Mouse (Mus musculus) cerebellum, adult 11-12 months (tissue): ENCODE data around the gene Lrp5.
"Not testable (repeated sequence)": the region's sequence is repeated elsewhere in the genome, so short reads cannot be mapped to it uniquely, and the experiment has no call there.

ENCODE experiments used
- DNase-seq: peaks from one replicate; pipeline ENCODE4 v3.0.0; 2022

The Lrp5 gene

GRCm38 (mm10) chr19:3695006-3695405 lies 8.6 kb upstream of the Lrp5 start:
- no peak for DNase-seq

- DNase-seq = no peak
These were observed 8.1 kb upstream of the Lrp5 start for GRCm38 (mm10) chr19:3694476-3694875.

- DNase-seq = no peak
These were observed 6.2 kb upstream of the Lrp5 start for GRCm38 (mm10) chr19:3692414-3693145.

- DNase-seq = no peak
These were observed 5.0 kb upstream of the Lrp5 start for GRCm38 (mm10) chr19:3691337-3691736.

GRCm38 (mm10) chr19:3687676-3688171 lies 1.4 kb upstream of the Lrp5 start:
- no peak for DNase-seq

- no peak for DNase-seq
These were observed 651 bp downstream of the Lrp5 start for GRCm38 (mm10) chr19:3685611-3686214.

- DNase-seq = no peak
These were observed 1.3 kb downstream of the Lrp5 start for GRCm38 (mm10) chr19:3684957-3685580.

GRCm38 (mm10) chr19:3684414-3684813 lies 1.9 kb downstream of the Lrp5 start:
- DNase-seq = no peak

- DNase-seq = peak; percentile 35
These were observed 4.9 kb downstream of the Lrp5 start for GRCm38 (mm10) chr19:3681310-3681934.

GRCm38 (mm10) chr19:3680732-3681131 lies 5.6 kb downstream of the Lrp5 start:
- no peak for DNase-seq

GRCm38 (mm10) chr19:3674122-3674855 lies 12.1 kb downstream of the Lrp5 start:
- DNase-seq = no peak

- DNase-seq = no peak
These were observed 13.2 kb downstream of the Lrp5 start for GRCm38 (mm10) chr19:3673149-3673548.

- no peak for DNase-seq
These were observed 17.3 kb downstream of the Lrp5 start for GRCm38 (mm10) chr19:3669100-3669499.

- no peak for DNase-seq
These were observed 17.8 kb downstream of the Lrp5 start for GRCm38 (mm10) chr19:3668551-3668950.

- no peak for DNase-seq
These were observed 18.4 kb downstream of the Lrp5 start for GRCm38 (mm10) chr19:3667979-3668378.

GRCm38 (mm10) chr19:3667155-3667895 lies 19.0 kb downstream of the Lrp5 start:
- DNase-seq = no peak

GRCm38 (mm10) chr19:3666632-3667031 lies 19.7 kb downstream of the Lrp5 start:
- DNase-seq = no peak

GRCm38 (mm10) chr19:3665510-3665909 lies 20.9 kb downstream of the Lrp5 start:
- DNase-seq = no peak

GRCm38 (mm10) chr19:3657947-3658346 lies 28.4 kb downstream of the Lrp5 start:
- no peak for DNase-seq

- DNase-seq = not testable (repeated sequence)
These were observed 29.3 kb downstream of the Lrp5 start for GRCm38 (mm10) chr19:3657065-3657464.

- no peak for DNase-seq
These were observed 30.2 kb downstream of the Lrp5 start for GRCm38 (mm10) chr19:3656144-3656543.

- no peak for DNase-seq
These were observed 31.4 kb downstream of the Lrp5 start for GRCm38 (mm10) chr19:3654940-3655339.
